Mouse (Mus musculus): ENCODE results near the gene Mcmbp.

DNA sequence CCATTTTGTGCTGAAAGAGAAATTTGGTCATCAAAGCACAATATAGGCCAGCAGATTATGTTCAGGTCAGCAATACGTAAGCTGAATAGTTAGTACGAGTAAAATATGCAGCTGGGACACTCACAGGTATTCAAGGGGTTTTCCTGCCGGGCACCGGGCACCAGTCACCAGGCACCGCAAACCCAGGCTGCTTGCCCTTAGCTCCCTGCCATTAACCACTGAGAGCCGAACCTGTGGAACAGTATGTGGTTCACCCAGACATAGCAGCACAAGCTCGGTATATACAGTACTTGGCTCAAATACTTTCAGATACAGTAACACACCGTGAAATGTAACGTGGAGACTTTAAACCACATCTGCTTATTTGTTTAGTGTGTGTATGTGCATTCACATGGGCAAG lies 15.1 kb downstream of the Mcmbp start:
- no peak for TF ChIP-seq TAL1 (IDR thresholded peaks at IDR 0.05; ENCODE audit: low read length)
- no peak for TF ChIP-seq GATA1 (IDR thresholded peaks at IDR 0.05; ENCODE audit: low read length)

All from erythroblast, embryonic 14.5 days (primary cell).